Mouse (Mus musculus): ENCODE data around the gene Cspg4.

Gene Cspg4

GRCm38 (mm10) chr9:56864216-56864729, 560 bp upstream of the Cspg4 start, which contains the start of gene Odf3l1:
TSS of gene Odf3l1 (minus strand) at chr9:56864679.
- DNase-seq (ENCODE audit: low read depth, low spot score): no peak

DNA sequence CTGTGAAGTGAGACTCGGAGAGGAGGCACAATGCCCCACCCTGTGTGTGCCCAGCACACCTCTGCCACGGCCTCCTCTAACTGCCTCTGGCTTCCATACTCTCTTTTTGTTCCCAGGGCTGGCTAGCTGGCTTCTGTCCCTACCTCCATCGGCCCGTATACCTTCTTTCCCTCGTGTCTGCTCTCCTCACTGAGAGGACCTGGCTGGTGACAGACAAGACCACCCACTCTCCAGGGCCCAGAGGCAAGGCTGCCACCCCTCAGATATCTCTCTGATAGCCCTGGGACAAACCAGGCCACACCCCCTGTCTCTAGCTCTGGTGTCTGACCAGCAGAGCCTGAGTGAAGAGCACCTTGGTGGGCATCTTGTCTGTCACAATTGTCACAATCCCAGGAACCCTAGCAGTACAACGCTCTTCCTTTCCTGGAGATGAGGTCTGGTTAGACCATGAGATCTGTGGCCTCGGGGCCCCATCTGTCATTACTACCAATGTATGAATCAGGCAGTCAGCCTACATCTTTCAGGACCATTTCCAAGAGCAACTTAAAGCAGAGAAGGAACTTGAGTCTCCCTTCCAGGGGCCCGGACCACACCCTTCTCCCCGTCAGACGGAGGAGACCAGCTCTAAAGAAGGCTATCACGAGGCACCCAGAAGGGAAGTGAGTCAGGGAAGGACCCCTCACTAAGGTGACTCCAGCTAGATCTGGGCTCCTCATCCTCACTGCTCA, 1.0 kb downstream of the Cspg4 start:
- DNase-seq (ENCODE audit: low read depth, low spot score): no peak

DNA sequence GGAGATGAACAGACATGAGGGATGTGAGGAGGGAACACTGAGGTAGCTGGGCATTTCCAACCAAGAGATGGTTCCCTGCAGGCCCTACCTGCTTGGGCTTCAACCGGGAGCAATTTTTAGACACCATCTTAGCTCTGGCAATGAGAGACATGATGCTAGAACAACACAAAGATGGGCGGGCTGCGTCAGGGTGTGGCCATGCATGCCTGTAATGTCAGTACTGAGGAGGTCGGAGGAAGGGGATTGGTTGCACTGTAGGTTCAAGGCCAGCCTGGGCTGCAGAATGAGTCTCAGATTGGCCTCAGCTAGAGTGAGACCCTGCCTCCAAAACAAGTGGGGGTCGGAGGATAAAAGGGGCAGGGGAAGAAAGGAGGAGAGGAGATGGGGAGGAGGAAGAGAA, 1.6 kb downstream of the Cspg4 start:
- no peak for DNase-seq (ENCODE audit: low read depth, low spot score)

DNA sequence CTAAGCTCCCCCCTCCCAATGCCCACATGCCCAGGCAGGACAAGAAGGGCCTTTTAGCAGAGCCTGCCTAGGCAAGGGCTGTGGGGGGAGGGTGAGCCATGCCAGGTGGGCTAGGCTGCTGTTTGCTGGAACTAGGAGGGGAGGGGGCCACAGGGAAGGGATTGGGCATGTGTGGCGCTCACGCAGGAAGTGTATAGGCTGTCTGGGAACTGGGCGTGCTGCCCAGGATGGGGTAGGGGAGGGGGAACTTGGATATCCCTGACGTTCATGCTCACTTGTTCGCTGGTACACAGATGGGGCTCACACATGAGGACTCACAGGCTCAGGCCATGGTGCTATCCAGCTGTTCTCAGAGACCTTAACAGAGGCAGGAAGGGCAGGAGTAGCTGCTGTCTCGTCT, 3.5 kb downstream of the Cspg4 start:
- DNase-seq (ENCODE audit: low read depth, low spot score): no peak

- no peak for DNase-seq (ENCODE audit: low read depth, low spot score)
These were observed 4.7 kb downstream of the Cspg4 start for GRCm38 (mm10) chr9:56869552-56869951.

GRCm38 (mm10) chr9:56870778-56871177, 5.9 kb downstream of the Cspg4 start:
- no peak for DNase-seq (ENCODE audit: low read depth, low spot score)

DNA sequence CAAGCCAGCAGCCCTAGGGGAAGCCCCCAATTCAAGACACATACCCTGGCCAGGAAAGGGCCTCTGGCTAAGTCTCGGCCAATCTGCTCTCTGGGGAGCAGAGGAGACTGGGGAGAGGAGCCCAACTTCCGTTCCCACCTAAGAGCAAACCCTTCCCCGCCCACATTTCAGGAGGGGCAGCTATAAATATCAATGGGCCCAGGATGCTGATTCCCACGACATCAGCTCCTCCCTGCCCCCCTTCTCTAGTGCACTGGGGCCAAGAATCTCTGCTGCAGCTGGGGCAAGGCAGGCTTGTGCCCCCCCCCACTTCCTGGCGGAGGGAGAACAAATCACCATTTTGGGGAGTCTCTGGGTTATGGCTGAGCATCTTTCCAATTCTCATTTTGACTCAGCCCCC, 6.4 kb downstream of the Cspg4 start:
- DNase-seq (ENCODE audit: low read depth, low spot score): no peak

DNA sequence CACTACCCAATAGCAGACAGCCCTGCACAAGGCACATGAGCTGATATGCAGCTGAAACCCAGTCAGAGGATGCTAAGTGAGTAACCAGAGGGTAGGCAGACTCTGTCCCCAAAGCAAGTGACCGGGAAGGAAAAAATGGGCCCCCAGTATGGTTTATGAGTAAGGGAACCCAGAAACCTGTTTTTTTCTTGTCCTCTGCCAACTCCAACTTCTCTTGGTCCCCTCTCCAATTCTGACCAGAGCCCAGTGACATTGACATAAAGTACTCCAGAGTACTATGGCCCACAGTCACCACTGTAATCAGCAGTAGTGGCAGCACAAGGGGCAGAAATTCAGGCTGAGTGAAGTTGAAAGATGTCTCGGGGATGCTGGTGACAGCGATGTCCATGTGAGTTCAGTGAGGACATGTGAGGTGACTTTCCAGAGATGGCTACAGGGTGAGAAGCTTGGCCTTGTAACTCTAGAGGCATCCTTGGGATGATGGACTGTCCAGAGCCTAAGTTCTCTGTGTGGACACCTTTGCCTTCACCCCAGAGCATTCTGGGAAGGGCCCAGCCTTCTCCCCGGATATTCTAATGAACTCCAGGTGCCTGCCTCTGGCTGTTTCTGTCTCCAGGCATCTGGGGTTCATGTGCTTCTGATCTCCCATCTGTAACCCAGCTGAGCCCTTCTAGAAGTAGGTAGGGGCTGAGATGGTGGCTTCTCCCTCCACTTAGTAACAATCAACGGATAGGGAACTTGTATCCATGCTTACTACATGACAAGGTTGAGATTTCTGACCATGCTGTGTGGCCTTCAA, 7.5 kb downstream of the Cspg4 start:
- DNase-seq (ENCODE audit: low read depth, low spot score): no peak

- no peak for DNase-seq (ENCODE audit: low read depth, low spot score)
These were observed 8.3 kb downstream of the Cspg4 start for GRCm38 (mm10) chr9:56873097-56873496.

DNA sequence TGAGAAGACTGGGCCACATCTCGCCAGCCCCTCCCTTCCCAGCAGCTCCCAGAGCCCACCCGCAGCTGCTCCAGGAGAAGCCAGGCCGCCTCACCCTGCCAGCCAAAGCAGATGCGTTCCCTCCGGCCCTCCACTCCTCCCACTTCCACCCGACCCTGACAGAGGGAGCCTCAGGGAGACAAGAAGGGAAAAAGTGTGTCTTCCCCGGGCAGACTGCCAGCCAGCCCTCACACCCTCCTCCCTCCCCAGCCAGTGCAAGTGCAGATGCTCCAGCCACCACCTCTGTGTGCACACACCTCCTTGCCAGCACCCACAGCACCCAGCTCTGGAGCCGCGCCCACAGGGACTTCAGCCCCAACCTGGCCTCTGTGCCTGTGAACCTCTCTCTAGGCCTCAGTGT, 12.0 kb downstream of the Cspg4 start:
- no peak for DNase-seq (ENCODE audit: low read depth, low spot score)

GRCm38 (mm10) chr9:56877284-56877683, 12.5 kb downstream of the Cspg4 start:
- DNase-seq (ENCODE audit: low read depth, low spot score): no peak

DNA sequence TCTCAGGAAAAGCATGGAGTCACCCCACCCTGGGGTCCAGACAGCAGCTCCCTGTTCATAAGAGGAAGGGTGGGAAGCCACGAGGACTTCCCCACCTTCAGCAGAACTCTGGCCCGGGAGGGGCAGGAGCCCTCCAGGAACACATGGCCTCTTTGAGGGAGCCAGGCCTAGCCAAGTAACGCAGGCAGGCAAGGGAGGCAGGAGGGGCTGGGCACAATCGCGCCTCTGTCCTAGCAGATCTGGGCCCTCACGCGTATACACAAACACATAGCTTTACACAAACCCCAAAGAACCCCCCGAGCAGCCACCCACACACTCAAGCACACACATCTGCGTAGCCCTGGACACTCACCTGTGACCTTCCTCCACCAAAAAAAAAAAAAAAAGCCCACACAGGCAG, 16.0 kb downstream of the Cspg4 start:
- no peak for DNase-seq (ENCODE audit: low read depth, low spot score)

DNA sequence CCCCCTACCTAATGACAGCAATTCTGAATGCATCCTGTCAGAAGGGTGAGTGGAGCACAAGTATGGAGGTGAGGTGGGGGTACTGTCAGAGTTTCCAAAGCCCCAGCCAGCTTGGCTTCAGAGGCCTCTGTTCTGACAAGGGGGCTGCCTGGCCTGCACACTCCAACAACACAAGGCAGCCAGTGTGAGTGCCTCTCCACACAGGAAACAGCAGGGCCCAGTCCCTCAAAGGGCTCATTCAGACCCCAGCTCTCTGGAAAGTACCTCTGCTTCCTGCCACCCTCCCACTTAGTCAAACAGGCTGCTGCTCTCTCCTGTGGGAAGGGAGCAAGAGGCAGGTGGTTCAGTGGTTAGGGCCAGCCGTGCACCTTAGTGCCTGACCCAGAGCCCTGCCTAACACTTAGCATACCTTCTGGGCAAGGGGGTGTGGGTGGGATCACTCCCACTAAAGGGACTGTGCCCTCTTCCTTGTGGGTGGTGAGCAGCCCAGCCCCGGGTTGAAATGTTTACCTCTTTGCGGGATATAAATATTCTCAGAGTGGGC, 16.8 kb downstream of the Cspg4 start:
- no peak for DNase-seq (ENCODE audit: low read depth, low spot score)

DNA sequence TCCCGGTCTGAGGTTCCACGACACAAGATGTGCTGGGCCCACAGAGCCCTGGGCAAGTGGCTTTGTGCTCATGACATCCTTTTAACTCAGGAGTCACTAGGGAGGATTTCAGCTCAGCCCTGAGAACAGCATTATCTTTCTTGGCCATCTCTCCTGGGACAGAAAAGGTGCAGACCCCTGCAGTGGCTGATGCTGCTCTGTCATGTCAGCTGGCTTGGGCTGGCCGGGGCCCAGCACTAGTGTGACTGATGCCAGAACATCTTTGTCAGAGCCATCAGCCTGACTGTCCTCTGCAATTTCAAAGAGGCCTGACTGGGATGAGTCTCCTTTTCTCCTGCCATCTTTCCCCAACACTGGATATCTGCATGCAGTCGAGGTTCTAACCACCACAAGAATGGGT, 17.4 kb downstream of the Cspg4 start:
- DNase-seq (ENCODE audit: low read depth, low spot score): no peak

GRCm38 (mm10) chr9:56882818-56883217, 18.0 kb downstream of the Cspg4 start:
- no peak for DNase-seq (ENCODE audit: low read depth, low spot score)

DNA sequence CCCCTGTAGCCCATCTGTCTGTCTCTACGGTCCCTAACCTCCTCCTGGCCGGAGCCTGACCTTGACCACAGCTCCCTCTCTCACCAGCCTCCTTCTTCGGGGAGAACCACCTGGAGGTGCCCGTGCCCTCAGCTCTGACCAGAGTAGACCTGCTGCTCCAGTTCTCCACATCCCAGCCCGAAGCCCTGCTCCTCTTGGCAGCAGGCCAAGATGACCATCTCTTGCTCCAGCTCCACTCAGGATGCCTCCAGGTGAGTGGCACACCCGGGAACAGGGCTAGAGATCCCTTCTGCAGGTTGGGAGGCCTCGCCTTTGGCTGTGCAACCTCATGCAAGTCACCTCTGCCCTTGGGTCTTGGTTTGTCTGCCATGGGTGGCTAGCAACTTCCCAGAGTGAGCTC, 18.6 kb downstream of the Cspg4 start:
- DNase-seq (ENCODE audit: low read depth, low spot score): no peak

DNA sequence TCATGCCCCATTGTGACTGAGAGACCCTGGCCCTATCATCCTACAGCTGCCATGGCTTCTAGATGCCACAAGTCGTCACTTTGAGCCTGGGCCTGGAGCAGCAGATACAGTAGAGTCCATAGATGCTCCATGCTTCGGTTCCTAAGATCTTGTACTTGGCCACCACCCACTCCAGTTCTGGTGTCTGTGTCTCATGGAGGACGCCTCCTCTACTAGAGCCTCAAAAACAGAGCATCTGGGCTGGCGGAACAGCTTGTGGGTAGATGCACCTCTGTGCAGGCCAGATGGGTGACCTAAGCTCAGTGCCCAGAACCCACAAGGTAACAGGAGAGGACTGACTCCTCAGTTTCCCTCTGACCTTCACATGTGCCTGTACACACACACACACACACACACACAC, 19.5 kb downstream of the Cspg4 start:
- no peak for DNase-seq (ENCODE audit: low read depth, low spot score)

DNA sequence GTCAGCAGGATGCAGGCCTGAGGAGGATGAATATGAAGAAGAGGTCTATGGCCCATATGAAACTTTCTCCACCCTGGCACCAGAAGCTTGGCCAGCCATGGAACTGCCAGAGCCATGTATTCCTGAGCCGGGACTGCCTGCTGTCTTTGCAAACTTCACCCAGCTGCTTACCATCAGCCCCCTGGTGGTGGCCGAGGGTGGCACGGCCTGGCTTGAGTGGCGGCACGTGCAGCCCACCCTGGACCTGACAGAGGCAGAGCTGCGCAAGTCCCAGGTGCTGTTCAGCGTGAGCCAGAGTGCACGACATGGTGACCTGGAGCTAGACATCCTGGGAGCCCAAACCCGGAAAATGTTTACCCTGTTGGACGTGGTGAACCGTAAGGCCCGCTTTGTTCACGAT, 21.3 kb downstream of the Cspg4 start:
- peak; percentile 53 for DNase-seq (ENCODE audit: low read depth, low spot score)

GRCm38 (mm10) chr9:56886601-56887000, 21.8 kb downstream of the Cspg4 start:
- DNase-seq (ENCODE audit: low read depth, low spot score): no peak

GRCm38 (mm10) chr9:56887581-56887980, 22.7 kb downstream of the Cspg4 start:
- DNase-seq (ENCODE audit: low read depth, low spot score): no peak

DNA sequence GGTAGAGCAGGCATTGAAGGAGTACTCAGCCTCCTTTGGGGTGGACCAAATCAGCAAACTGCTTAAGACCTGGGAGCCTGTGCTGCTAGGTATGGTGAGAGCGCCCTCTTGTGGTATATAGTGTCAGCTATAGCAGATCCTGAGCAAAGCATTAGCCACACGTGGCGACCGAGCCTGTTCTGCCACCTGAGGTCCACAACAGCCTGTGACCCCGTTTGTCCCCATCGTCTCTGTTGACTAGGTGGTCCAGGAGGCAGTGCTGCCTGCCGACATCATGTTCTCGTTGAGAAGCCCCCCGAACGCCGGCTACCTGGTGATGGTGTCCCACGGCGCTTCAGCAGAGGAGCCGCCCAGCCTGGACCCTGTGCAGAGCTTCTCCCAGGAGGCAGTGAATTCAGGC, 25.0 kb downstream of the Cspg4 start:
- DNase-seq (ENCODE audit: low read depth, low spot score): peak; percentile 77

DNA sequence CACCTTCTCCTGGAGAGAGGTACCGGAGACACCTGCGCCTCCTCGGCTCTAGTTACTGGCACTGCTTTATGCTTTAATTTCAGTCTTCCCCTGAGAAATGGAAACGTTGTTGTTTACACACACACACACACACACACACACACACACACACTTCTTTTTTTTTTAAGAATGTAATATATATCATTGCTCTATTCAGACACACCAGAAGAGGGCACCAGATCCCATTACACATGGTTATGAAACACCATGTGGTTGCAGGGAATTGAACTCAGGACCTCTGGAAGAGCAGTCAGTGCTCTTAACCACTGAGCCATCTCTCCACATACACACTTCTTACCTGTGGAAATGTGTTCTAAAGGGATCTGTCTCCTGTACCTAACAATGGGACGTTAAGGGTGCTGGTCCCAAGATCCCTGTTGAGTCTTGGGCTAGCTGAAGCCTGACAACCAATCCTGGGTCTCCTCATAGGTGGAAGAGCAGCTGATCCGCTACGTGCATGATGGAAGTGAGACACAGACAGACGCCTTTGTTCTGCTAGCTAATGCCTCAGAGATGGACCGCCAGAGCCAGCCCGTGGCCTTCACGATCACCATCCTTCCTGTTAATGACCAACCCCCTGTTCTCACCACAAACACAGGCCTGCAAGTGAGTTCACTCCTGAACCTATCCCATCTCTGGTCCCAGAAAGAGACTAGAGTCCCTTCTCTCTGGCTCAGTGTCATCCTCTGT, 25.9 kb downstream of the Cspg4 start:
- DNase-seq (ENCODE audit: low read depth, low spot score): no peak

Data from WW6 (cell line).